Mouse (Mus musculus) layer of hippocampus, postnatal 25 days (tissue): ENCODE measurements around the gene Tnc. TPM values are rescaled to one million over a fixed set of nuclear protein-coding genes. Genes with fewer than 3 reads are reported as not detected.
A peak's percentile ranks its signal among the peaks of the same experiment; 100 is the strongest.

Source experiments
- DNase-seq, 2 experiments: peaks; one replicate each; pipeline ENCODE4 v3.0.0; 2022; ENCODE audit warnings: mixed read lengths in 2 of 2, low spot score in 1 of 2; ENCODE audit errors: extremely low spot score in 1 of 2
- total RNA-seq, 2 experiments: library from RNA; stranded (reverse); gene quantifications; 2 replicates each; pipeline ENCODE4 v1.2.3; 2021

The Tnc gene
- 1 to 10 TPM; 6.0 to 9.0 TPM for total RNA-seq

GRCm38 (mm10) chr4:64046831-64047493 is at the start of gene Tnc:
Gene Tnc (minus strand): TSS chr4:64047015.
- DNase-seq = peak; percentile 18 to 50

GRCm38 (mm10) chr4:64094221-64094620 is 47.4 kb upstream of the Tnc start:
- peak; percentile 8 to 20 for DNase-seq

DNA sequence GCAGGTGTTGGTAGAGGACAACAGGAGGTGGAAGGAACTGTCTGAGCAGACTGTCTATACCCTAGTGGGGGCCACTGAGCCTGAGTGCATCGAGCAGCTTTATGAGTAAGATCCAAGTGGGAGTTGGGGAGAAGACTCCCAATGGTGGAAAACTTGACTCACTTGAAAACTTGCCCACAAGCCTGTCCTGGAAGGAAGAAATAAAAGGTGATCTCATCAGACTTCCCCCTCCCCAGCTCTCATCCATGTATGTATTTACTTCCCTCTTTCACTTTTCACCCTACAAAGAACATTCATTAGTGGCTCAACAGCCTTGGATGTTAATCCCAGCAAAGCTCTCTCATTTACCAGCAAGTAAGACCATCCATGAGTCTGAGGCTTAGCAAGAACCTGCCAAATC is 46.0 kb upstream of the Tnc start:
- DNase-seq = no peak

GRCm38 (mm10) chr4:64089378-64089777 is 42.6 kb upstream of the Tnc start:
- DNase-seq = no peak

GRCm38 (mm10) chr4:64087675-64088074 is 40.9 kb upstream of the Tnc start:
- no peak for DNase-seq

DNA sequence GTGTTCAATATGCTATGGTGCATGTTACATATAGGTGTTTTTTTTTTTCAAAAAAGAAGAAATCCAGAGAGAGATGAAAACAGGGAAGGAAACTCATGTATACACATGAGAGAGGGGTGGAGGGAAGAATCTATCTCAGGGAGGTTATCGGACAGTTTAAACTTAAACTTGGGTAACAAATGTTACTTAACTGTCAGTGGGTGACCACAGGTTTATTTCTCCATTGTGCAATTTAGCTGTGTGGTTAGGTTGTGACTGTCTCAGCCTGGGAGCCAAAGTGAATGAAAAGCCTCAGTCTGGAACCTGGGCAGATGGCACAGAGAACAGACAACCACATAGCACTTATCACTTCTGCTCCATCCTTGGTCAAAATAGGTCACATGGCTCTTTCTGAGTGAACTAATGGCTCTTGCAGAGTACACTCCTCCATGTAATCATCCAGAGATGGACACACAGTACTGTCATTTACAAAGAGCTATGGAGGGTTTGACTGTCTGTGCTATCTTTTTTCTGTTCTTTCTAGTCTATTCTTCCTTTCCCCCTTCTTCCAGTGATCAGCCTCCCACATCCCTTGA is 39.3 kb upstream of the Tnc start:
- no peak for DNase-seq

- no peak for DNase-seq
Measured at GRCm38 (mm10) chr4:64083858-64084257, 37.0 kb upstream of the Tnc start.

GRCm38 (mm10) chr4:64078029-64078619 is 31.3 kb upstream of the Tnc start:
- DNase-seq = no peak

DNA sequence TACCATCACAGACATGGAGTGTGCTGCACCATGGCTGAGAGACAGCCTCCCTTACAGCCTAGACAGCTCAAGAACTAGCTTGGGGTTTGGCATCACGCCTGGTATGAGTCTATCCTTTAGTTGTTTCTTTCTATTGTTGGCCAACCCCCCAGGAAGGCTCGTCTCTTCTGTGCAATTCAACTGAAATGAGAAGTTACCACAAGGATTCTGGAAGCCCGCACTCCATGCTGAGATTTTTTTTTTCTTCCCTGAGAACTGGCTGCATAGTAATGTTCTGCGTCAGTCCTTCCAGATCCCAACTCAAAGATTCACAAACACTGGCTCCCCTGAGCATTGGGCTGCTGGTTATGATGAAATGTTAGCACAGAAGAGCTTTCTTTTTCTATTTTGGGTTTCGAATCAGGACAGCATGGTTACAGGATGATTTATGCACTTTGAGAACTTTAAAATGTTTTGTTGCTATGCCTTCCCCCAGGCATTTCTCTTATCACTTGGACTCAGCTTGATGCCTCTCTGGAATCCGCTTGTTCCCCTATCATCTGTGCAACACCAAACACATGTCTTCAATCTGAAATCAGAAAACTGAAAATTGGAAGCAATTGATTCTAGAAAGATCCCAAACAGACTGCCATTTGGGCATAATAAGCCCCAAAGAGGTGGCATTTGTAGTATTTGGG is 29.7 kb upstream of the Tnc start:
- no peak for DNase-seq

- no peak for DNase-seq
Measured at GRCm38 (mm10) chr4:64074725-64075124, 27.9 kb upstream of the Tnc start.

GRCm38 (mm10) chr4:64067394-64067793 is 20.6 kb upstream of the Tnc start:
- no peak for DNase-seq

- no peak for DNase-seq
Measured at GRCm38 (mm10) chr4:64065266-64065665, 18.5 kb upstream of the Tnc start.

- no peak for DNase-seq
Measured at GRCm38 (mm10) chr4:64058856-64059231, 12.0 kb upstream of the Tnc start.

- no peak for DNase-seq
Measured at GRCm38 (mm10) chr4:64058048-64058855, 11.4 kb upstream of the Tnc start.

- no peak for DNase-seq
Measured at GRCm38 (mm10) chr4:64048177-64048576, 1.4 kb upstream of the Tnc start.

GRCm38 (mm10) chr4:64043893-64044292 is 2.9 kb downstream of the Tnc start:
- no peak for DNase-seq

- DNase-seq = no peak
Measured at GRCm38 (mm10) chr4:64043371-64043770, 3.4 kb downstream of the Tnc start.

- no peak for DNase-seq
Measured at GRCm38 (mm10) chr4:64039091-64039490, 7.7 kb downstream of the Tnc start.

- DNase-seq = no peak
Measured at GRCm38 (mm10) chr4:64037513-64037912, 9.3 kb downstream of the Tnc start.

GRCm38 (mm10) chr4:64034724-64035123 is 12.1 kb downstream of the Tnc start:
- DNase-seq = no peak

DNA sequence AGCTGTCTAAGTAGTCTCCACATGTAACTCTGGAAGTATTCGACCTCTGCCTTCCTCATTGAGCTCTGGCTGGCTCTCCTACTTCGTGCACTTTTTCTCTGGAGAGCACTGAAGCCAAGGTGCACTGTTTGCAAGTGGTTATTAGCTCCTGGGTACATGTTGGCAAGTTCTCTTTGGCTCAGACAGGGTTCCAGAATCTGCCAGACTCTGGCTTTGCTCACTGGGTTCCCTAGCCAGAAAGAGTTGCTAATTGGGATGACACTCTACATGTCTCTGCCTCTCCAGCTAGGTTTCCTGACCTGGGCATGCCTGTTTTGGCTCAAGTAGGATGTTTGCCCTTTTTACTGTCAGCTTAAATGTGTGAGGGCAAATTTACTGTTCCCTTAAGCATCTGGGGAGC is 13.6 kb downstream of the Tnc start:
- DNase-seq = no peak
